Mouse (Mus musculus): ENCODE results near the gene Ndufb3.

GRCm38 (mm10) chr1:58602681-58603080 lies 16.5 kb downstream of the Ndufb3 start:
- TF ChIP-seq CTCF (IDR thresholded peaks at IDR 0.05; ENCODE audit: borderline replicate concordance, extremely low read depth, insufficient read depth, insufficient read length) (no peak), POLR2A (IDR thresholded peaks at IDR 0.05; ENCODE audit: borderline replicate concordance, extremely low read depth, insufficient read depth, insufficient read length, poor library complexity, severe bottlenecking) (no peak)

Measured in brain, embryonic 14.5 days (tissue).